Mouse (Mus musculus): ENCODE results near the gene Slc25a27.

Slc25a27 gene

DNA sequence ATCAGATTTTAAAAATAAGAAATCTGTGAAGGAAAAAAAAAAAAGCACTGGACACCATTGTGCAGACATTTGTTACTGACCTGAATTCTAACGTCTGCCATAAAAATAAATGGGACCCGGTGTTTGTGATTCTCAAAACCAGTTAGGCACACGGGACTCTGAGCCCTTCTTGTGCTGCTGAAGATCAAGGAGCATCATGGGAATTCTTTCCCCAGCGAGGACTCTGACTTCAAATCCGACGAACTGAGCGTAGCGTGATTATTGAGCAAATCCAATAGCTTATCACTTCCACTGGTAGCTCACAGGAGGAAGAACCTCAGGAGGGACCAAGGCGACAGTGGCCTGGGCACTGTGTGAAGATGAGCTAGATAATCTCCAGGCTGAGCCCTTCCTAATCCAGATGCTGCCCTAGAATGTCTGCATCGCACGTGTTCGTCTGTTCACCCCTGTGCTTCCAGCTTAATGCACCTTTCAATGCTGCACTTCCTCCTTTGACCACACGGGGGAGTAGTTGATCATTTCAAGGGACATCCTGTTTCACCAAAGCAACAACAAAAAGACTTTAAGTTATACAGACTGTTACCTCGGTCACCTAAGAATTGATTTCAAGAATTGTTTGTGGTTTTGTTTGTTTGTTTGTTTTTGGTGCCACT lies 32.1 kb upstream of the Slc25a27 start:
- no peaks in the 10 kb centered on the region for H3K9me3 ChIP-seq (ENCODE audit: low read length)
- H3K36me3 ChIP-seq (ENCODE audit: insufficient read depth, low read length) = no peaks in the 10 kb centered on the region
- no peak overlapping the region for H3K4me3 ChIP-seq (replicated peaks; ENCODE audit: low read length)
- peaks cover 3% of the 10 kb centered on the region for H3K4me1 ChIP-seq (replicated peaks; ENCODE audit: low read depth, low read length)
- H3K27me3 ChIP-seq (ENCODE audit: insufficient read depth, low read length) = peaks cover 9% of the 10 kb centered on the region
- TF ChIP-seq CTCF (conservative IDR thresholded peaks at IDR 0.05; ENCODE audit: low read length) = peak; percentile 87
- TF ChIP-seq POU5F1 (IDR thresholded peaks at IDR 0.05; ENCODE audit: borderline replicate concordance, low read length) = no peak

DNA sequence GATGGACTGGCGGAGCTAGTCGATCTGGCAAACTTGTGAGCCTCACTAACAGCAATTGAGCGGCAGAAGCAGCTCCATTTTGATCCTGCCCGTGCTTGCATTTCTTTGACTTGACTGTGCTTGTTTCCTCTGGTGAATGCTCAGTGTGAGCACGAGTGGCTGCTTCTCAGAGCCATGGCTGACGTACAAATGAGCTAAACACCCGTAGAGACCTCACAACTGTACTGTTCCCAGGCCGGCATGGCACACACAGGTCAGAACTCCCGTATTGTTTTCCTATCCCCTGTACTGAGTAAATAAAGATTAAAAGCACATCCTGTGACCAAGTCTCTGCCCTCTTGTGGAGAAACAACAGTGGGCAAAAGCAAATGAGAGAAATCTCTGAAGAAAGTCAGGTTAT lies 22.6 kb upstream of the Slc25a27 start:
- Histone ChIP-seq H3K36me3 (ENCODE audit: insufficient read depth, low read length) (no peaks in the 10 kb centered on the region), H3K4me1 (replicated peaks; ENCODE audit: low read depth, low read length) (no peaks in the 10 kb centered on the region), H3K9me3 (ENCODE audit: low read length) (no peaks in the 10 kb centered on the region), H3K4me3 (replicated peaks; ENCODE audit: low read length) (no peak overlapping the region), H3K27me3 (ENCODE audit: insufficient read depth, low read length) (0 out of 2 replicates have a peak, but pooled peaks cover 2% of the 10 kb centered on the region)
- TF ChIP-seq CTCF (conservative IDR thresholded peaks at IDR 0.05; ENCODE audit: low read length) (no peak), POU5F1 (IDR thresholded peaks at IDR 0.05; ENCODE audit: borderline replicate concordance, low read length) (no peak), NANOG (IDR thresholded peaks at IDR 0.05; ENCODE audit: borderline replicate concordance, low read length) (no peak)

DNA sequence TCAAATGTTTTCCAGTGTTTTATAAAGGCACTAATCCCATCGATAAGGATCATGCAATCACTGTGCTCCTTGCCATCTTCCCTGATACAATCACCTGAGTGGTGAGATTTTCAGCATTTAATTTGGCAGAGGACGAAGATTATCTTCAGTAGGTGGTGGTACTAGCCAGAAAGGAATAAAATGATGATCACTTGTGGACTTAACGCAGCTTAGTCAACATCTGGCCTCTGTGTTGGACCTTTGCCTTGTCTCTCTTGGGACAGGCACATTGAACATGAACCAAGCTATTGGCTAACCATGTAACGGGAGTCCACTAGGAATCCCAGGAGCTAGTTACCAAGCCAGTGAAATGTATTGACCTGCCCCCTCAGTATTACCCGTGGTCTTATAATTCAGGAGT lies 17.6 kb upstream of the Slc25a27 start:
- Histone ChIP-seq H3K4me1 (replicated peaks; ENCODE audit: low read depth, low read length) (no peaks in the 10 kb centered on the region), H3K27me3 (ENCODE audit: insufficient read depth, low read length) (no peaks in the 10 kb centered on the region), H3K36me3 (ENCODE audit: insufficient read depth, low read length) (no peaks in the 10 kb centered on the region), H3K4me3 (replicated peaks; ENCODE audit: low read length) (no peak overlapping the region), H3K9me3 (ENCODE audit: low read length) (no peaks in the 10 kb centered on the region)
- TF ChIP-seq POU5F1 (IDR thresholded peaks at IDR 0.05; ENCODE audit: borderline replicate concordance, low read length) (no peak), NANOG (IDR thresholded peaks at IDR 0.05; ENCODE audit: borderline replicate concordance, low read length) (no peak), CTCF (conservative IDR thresholded peaks at IDR 0.05; ENCODE audit: low read length) (no peak)

DNA sequence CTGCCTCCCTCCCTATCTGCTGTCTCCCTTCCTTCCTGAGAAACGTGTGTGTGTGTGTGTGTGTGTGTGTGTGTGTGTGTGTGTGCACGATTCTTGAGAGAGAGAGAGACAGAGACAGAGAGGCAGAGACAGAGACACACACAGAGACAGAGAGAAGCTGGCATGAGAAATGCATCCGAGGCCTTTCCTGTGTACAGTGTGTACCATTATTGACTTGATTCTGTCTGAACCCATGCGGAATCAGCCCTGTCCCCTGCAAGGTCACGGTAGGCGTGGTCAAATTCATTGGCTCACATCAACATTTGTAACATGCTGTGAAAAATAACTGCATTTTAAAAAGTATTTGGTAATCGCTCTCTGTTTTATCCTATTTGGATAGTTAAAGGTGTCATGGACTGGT lies 17.1 kb upstream of the Slc25a27 start:
- Histone ChIP-seq H3K4me1 (replicated peaks; ENCODE audit: low read depth, low read length) (no peaks in the 10 kb centered on the region), H3K9me3 (ENCODE audit: low read length) (no peaks in the 10 kb centered on the region), H3K4me3 (replicated peaks; ENCODE audit: low read length) (no peak overlapping the region), H3K36me3 (ENCODE audit: insufficient read depth, low read length) (no peaks in the 10 kb centered on the region), H3K27me3 (ENCODE audit: insufficient read depth, low read length) (no peaks in the 10 kb centered on the region)
- TF ChIP-seq CTCF (conservative IDR thresholded peaks at IDR 0.05; ENCODE audit: low read length) (no peak), POU5F1 (IDR thresholded peaks at IDR 0.05; ENCODE audit: borderline replicate concordance, low read length) (no peak), NANOG (IDR thresholded peaks at IDR 0.05; ENCODE audit: borderline replicate concordance, low read length) (no peak)

DNA sequence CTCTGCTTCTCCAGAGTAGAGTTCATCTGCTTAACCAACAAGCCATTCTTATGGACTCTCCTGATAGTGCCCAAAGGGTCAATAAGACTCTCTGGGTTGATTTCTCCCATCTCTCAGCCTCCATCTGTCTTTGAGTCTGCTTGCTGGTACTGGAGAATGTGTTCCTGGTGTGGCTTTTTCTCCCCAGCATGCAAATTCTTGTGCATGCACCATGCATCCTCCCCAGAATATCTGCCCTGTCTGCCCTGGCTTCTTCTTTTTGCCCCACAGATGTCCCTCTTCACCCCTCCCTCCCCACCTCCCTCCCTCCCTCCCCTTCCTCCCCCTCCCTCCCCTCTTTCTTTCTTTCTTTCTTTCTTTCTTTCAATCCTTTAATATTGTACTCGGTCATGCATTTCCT lies 10.3 kb upstream of the Slc25a27 start:
- no peak overlapping the region for H3K4me3 ChIP-seq (replicated peaks; ENCODE audit: low read length)
- H3K36me3 ChIP-seq (ENCODE audit: insufficient read depth, low read length) = no peaks in the 10 kb centered on the region
- no peaks in the 10 kb centered on the region; the same call in 1 of the 2 replicates for H3K27me3 ChIP-seq (ENCODE audit: insufficient read depth, low read length)
- no peak for TF ChIP-seq NANOG (IDR thresholded peaks at IDR 0.05; ENCODE audit: borderline replicate concordance, low read length)
- no peak for TF ChIP-seq POU5F1 (IDR thresholded peaks at IDR 0.05; ENCODE audit: borderline replicate concordance, low read length)
- no peaks in the 10 kb centered on the region for H3K9me3 ChIP-seq (ENCODE audit: low read length)
- H3K4me1 ChIP-seq (replicated peaks; ENCODE audit: low read depth, low read length) = no peaks in the 10 kb centered on the region

DNA sequence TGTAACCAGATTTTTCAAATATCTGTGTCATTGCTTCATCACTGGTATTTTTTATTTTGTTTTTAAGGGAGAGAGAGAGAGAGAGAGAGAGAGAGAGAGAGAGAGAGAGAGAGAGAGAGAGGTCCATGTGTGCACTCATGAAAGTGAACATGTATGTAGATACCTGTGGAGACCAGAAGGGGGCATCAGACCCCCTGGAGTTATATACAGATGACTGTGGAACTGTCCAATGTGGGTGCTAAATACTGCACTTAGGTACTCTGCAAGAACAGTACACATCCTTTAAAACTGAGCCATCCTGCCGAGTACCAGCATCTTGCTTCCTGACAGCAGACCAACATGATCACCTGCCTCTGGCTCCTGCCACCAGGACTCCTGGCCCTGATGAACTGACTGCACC lies 9.2 kb upstream of the Slc25a27 start:
- TF ChIP-seq POU5F1 (IDR thresholded peaks at IDR 0.05; ENCODE audit: borderline replicate concordance, low read length) (no peak), CTCF (conservative IDR thresholded peaks at IDR 0.05; ENCODE audit: low read length) (peak; percentile 26)
- H3K4me1 ChIP-seq (replicated peaks; ENCODE audit: low read depth, low read length) = no peaks in the 10 kb centered on the region
- no peaks in the 10 kb centered on the region for H3K36me3 ChIP-seq (ENCODE audit: insufficient read depth, low read length)
- no peaks in the 10 kb centered on the region for H3K9me3 ChIP-seq (ENCODE audit: low read length)
- no peak overlapping the region for H3K4me3 ChIP-seq (replicated peaks; ENCODE audit: low read length)
- H3K27me3 ChIP-seq (ENCODE audit: insufficient read depth, low read length) = no peaks in the 10 kb centered on the region; the same call in 1 of the 2 replicates

DNA sequence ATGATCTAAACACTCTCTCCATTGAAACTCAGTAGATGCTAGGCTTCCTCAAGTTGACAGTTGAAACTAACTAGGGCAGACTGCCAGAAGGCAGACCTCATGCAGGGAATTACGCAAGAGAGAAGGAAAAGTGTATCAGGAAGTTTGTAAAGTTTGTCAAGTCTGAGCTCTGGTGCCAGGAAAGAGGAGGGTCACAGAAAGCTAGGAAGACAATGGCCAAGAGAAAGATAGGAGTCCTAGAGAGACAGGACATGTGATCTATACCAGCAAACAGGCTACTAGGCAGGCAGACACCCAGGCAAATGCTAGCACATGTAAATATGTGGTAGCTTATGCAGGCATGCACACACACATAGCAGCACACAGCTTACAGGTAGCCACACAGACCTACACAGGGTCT lies 8.2 kb upstream of the Slc25a27 start:
- Histone ChIP-seq H3K9me3 (ENCODE audit: low read length) (no peaks in the 10 kb centered on the region), H3K36me3 (ENCODE audit: insufficient read depth, low read length) (no peaks in the 10 kb centered on the region), H3K4me3 (replicated peaks; ENCODE audit: low read length) (no peak overlapping the region), H3K4me1 (replicated peaks; ENCODE audit: low read depth, low read length) (no peaks in the 10 kb centered on the region), H3K27me3 (ENCODE audit: insufficient read depth, low read length) (no peaks in the 10 kb centered on the region; the same call in 1 of the 2 replicates)
- TF ChIP-seq NANOG (IDR thresholded peaks at IDR 0.05; ENCODE audit: borderline replicate concordance, low read length) = no peak
- no peak for TF ChIP-seq POU5F1 (IDR thresholded peaks at IDR 0.05; ENCODE audit: borderline replicate concordance, low read length)
- no peak for TF ChIP-seq CTCF (conservative IDR thresholded peaks at IDR 0.05; ENCODE audit: low read length)

DNA sequence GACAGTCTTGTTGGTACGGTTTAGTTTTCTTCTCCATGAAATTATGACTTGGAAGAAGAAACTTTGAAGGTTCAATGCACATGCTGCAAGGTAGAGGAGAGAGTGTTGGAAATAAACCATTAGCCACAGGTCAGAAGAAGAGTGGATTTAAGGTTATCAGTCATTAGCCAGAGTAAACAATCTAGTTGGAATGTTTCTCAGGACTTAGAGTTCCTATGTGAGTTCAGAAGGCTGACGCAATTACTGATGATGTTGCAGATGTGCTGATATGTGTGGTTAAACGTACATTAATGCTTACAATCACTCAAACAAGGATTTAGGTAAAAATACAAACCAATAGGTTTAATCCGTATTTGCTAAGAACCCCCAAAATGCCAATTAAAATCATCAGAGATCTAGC lies 4.9 kb upstream of the Slc25a27 start:
- H3K27me3 ChIP-seq (ENCODE audit: insufficient read depth, low read length) = no peaks in the 10 kb centered on the region; the same call in 1 of the 2 replicates
- no peaks in the 10 kb centered on the region for H3K36me3 ChIP-seq (ENCODE audit: insufficient read depth, low read length)
- no peaks in the 10 kb centered on the region for H3K9me3 ChIP-seq (ENCODE audit: low read length)

DNA sequence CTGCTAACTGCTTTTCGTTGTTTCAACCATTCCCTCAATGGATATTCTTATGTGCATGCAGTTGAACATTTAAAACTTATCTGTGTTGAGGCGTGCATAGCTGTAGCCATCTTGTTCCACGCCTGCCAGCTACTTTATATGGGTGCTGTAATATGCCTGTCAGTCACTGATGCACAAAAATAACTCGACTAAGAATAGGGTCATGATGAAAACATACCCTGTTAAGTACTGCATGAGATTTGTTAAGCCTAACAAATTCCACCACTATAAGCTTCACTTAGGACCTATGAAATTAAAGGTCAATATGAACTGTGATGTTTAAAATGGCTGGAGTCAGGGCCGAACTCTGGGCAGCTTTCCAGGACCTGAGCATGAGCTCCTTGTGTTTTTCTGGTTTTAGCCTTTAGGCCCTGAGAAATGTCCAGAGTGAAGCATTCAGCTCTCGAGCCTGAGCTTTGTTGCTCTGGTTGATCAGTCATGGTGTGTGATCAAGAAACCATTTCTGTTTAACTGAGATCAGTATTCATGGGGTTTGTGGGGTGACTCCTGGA lies 2.2 kb upstream of the Slc25a27 start:
- no peaks in the 10 kb centered on the region for H3K36me3 ChIP-seq (ENCODE audit: insufficient read depth, low read length)
- peaks cover 18% of the 10 kb centered on the region for H3K4me1 ChIP-seq (replicated peaks; ENCODE audit: low read depth, low read length)
- no peaks in the 10 kb centered on the region; the same call in 1 of the 2 replicates for H3K27me3 ChIP-seq (ENCODE audit: insufficient read depth, low read length)
- TF ChIP-seq CTCF (conservative IDR thresholded peaks at IDR 0.05; ENCODE audit: low read length) = no peak
- TF ChIP-seq POU5F1 (IDR thresholded peaks at IDR 0.05; ENCODE audit: borderline replicate concordance, low read length) = no peak
- TF ChIP-seq NANOG (IDR thresholded peaks at IDR 0.05; ENCODE audit: borderline replicate concordance, low read length) = no peak
- H3K9me3 ChIP-seq (ENCODE audit: low read length) = no peaks in the 10 kb centered on the region
- H3K4me3 ChIP-seq (replicated peaks; ENCODE audit: low read length) = no peak overlapping the region

More for the DNA sequence above, 4.9 kb upstream of the Slc25a27 start:
- Histone ChIP-seq H3K4me3 (replicated peaks; ENCODE audit: low read length) (no peak overlapping the region), H3K4me1 (replicated peaks; ENCODE audit: low read depth, low read length) (0 out of 2 replicates have a peak, but pooled peaks cover 4% of the 10 kb centered on the region)
- TF ChIP-seq CTCF (conservative IDR thresholded peaks at IDR 0.05; ENCODE audit: low read length) = no peak
- TF ChIP-seq POU5F1 (IDR thresholded peaks at IDR 0.05; ENCODE audit: borderline replicate concordance, low read length) = no peak
- TF ChIP-seq NANOG (IDR thresholded peaks at IDR 0.05; ENCODE audit: borderline replicate concordance, low read length) = no peak
